ENCODE assay signal across 8 mouse cellular contexts in the genomic region with DNA sequence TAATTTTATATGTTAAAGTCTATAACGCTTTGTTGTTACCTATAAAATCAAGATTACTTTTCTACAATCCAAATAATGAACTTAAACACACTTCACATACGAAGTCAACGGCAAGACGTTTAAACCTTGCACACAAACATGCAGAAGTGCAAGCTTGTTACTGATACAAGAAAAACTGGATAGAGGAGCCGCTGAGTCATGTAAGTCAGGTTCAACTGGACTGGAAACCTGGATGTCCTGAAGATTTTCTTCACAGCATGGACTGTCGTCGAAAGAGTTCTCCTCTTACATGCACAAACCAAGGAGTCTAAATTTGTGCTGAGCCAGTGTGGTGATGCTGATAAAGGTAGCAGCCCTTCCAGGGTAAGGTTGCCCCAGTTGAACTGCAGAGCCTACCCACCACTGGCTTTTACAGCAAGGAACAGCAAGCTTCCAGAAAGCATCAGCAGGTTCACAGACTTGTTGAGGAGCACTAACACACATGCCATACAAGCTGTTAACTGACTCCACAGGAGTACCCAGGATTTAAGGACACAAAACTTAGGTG. TPM values are rescaled to one million over a fixed set of nuclear protein-coding genes. Genes with fewer than 3 reads are reported as not detected.
DNase-seq lines count a peak whose midpoint lies in the region; ATAC-seq and TF ChIP-seq lines count a peak whose summit lies in the region.

No protein-coding gene starts in this region.

- no peak for TF ChIP-seq CTCF in heart, adult 2 months (IDR thresholded peaks at IDR 0.05)

- peaks cover 22% of the 10 kb centered on the region for H3K36me3 ChIP-seq in heart, adult 2 months (ENCODE audit: control insufficient read depth, insufficient read depth, low read length)
- peaks cover 12% of the 10 kb centered on the region for H3K36me3 ChIP-seq in forebrain, embryonic 12.5 days (replicated peaks)
- peaks cover 13% of the 10 kb centered on the region for H3K36me3 ChIP-seq in liver, embryonic 16.5 days (ENCODE audit: control insufficient read depth, insufficient read depth)

- no peak overlapping the region for H3K9ac ChIP-seq in heart, adult 2 months (ENCODE audit: low read depth, low read length)
- no peak overlapping the region for H3K9ac ChIP-seq in forebrain, embryonic 12.5 days
- H3K9ac ChIP-seq in liver, embryonic 16.5 days (ENCODE audit: low read depth, low read length) = no peak overlapping the region

- WGBS in heart, adult 2 months = 56% methylated on average over 7 of the region's 7 CpGs
- 87% methylated on average over 7 of the region's 7 CpGs for WGBS in forebrain, embryonic 12.5 days
- 60% methylated on average over 7 of the region's 7 CpGs for WGBS in liver, embryonic 16.5 days (ENCODE audit: insufficient replicate concordance)

- H3K9me3 ChIP-seq in forebrain, embryonic 12.5 days = no peaks in the 10 kb centered on the region
- no peaks in the 10 kb centered on the region for H3K9me3 ChIP-seq in liver, embryonic 16.5 days (replicated peaks; ENCODE audit: control insufficient read depth, low read length)

- no peak overlapping the region for H3K27ac ChIP-seq in heart, adult 2 months
- H3K27ac ChIP-seq in forebrain, embryonic 12.5 days = no peak overlapping the region
- no peak overlapping the region for H3K27ac ChIP-seq in liver, embryonic 16.5 days (ENCODE audit: low read length)

- no peaks in the 10 kb centered on the region for H3K27me3 ChIP-seq in heart, adult 2 months (ENCODE audit: control insufficient read depth, insufficient read depth, low read length)
- no peaks in the 10 kb centered on the region for H3K27me3 ChIP-seq in forebrain, embryonic 12.5 days
- no peaks in the 10 kb centered on the region for H3K27me3 ChIP-seq in liver, embryonic 16.5 days (ENCODE audit: control insufficient read depth, insufficient read depth, low read depth, low read length)

- ATAC-seq in forebrain, embryonic 12.5 days (ENCODE audit: low FRiP score) = no peak
- no peak for ATAC-seq in liver, embryonic 16.5 days (ENCODE audit: low read depth)

- peak in 1 of 2 experiments; percentile 18 for DNase-seq in heart, adult 2 months
- DNase-seq in heart, postnatal 4 days = no peak
- peak; percentile 13 to 23 for DNase-seq in B cell, adult 2 months
- no peak for DNase-seq in thymus, postnatal 4 days
- DNase-seq in cerebellum, postnatal 4 days (ENCODE audit: low spot score in 2 of 2) = no peak
- DNase-seq in cerebellum, adult 9-10 months = no peak

- H3K4me1 ChIP-seq in heart, adult 2 months (ENCODE audit: control insufficient read depth, insufficient read depth, low read length) = peaks cover 4% of the 10 kb centered on the region
- peaks cover 17% of the 10 kb centered on the region for H3K4me1 ChIP-seq in forebrain, embryonic 12.5 days
- H3K4me1 ChIP-seq in liver, embryonic 16.5 days (ENCODE audit: control insufficient read depth, low read depth, low read length) = peaks cover 18% of the 10 kb centered on the region

- intact Hi-C loops in heart, adult 2 months (cut with DNase I) = no loop called here

- TF ChIP-seq POLR2A in heart, adult 2 months (IDR thresholded peaks at IDR 0.05; ENCODE audit: insufficient read depth, low read depth, low read length) = peak; percentile 40; the same call in 1 of the 2 replicates

- TF ChIP-seq EP300 in heart, adult 2 months (IDR thresholded peaks at IDR 0.05; ENCODE audit: insufficient read depth, low read depth, low read length) = no peak

- peaks cover 1% of the 10 kb centered on the region for H3K79me2 ChIP-seq in heart, adult 2 months (replicated peaks; ENCODE audit: control insufficient read depth, insufficient read depth, low read length)

- no peak overlapping the region for H3K4me3 ChIP-seq in heart, adult 2 months
- H3K4me3 ChIP-seq in forebrain, embryonic 12.5 days (replicated peaks) = no peak overlapping the region; the same call in 1 of the 2 replicates
- 0 out of 2 replicates have a peak overlapping the region, but pooled peaks have one; percentile 10 for H3K4me3 ChIP-seq in liver, embryonic 16.5 days (ENCODE audit: low read depth, low read length)

- peak overlapping the region; percentile 67 for H3K4me2 ChIP-seq in forebrain, embryonic 12.5 days
- H3K4me2 ChIP-seq in liver, embryonic 16.5 days (ENCODE audit: low read depth, low read length) = peak overlapping the region; percentile 73; the same call in 1 of the 2 replicates

RNA-seq across cellular contexts. Expression of gene Pcf11, which starts 3.4 kb away (rescaled TPM):
- total RNA-seq in heart, adult 2 months (2021) = 10 to 100 TPM; 22.4 to 25.0 TPM
- 8.7 and 11.9 TPM in 2 replicates for polyA plus RNA-seq in heart, adult 2 months (2012; rRNA removed)
- 10 to 100 TPM; 38.7 to 38.9 TPM for total RNA-seq in heart, postnatal 4 days (2021)
- polyA plus RNA-seq in forebrain, embryonic 12.5 days (2016; fragmentation: Nextera tagmentation; extraction: Ambion mirVana) = 31.3 and 34.5 TPM in 2 replicates
- 9.5 and 9.9 TPM in 2 replicates for polyA plus RNA-seq in liver, embryonic 16.5 days (2015; fragmentation: Nextera tagmentation; extraction: Ambion mirVana)

RNA-seq across cellular contexts. Expression of gene Ankrd42, which starts 29.4 kb away (rescaled TPM):
- under 1 TPM; 0.73 to 0.84 TPM for total RNA-seq in heart, adult 2 months (2021)
- polyA plus RNA-seq in heart, adult 2 months (2012; rRNA removed) = 0.29 and 0.49 TPM in 2 replicates
- 1 to 10 TPM; 2.0 to 2.3 TPM for total RNA-seq in heart, postnatal 4 days (2021)
- 11.9 and 15.4 TPM in 2 replicates for polyA plus RNA-seq in forebrain, embryonic 12.5 days (2016; fragmentation: Nextera tagmentation; extraction: Ambion mirVana)
- polyA plus RNA-seq in liver, embryonic 16.5 days (2015; fragmentation: Nextera tagmentation; extraction: Ambion mirVana) = 0.33 and 0.43 TPM in 2 replicates

Comparison
In these comparisons a context has a peak if more than half of its experiments do, and no peak if none do; other contexts are left out.
1. DNase-seq: peak in B cell, adult 2 months (2 of 2); none in heart, postnatal 4 days (single experiment), thymus, postnatal 4 days (single experiment), cerebellum, postnatal 4 days (0 of 2) and cerebellum, adult 9-10 months (single experiment).